ENCODE assay signal across 18 mouse cellular contexts in genomic region chrX:12299236-12299635, GRCm38 (mm10).
"Had no signal": no experiment of that assay in that cellular context is flagged by ENCODE, and none has a peak within 500 bp of the region (broad histone marks: within the 10 kb centered on the region; RNA-seq: fewer than 3 reads in every experiment).

No protein-coding gene starts in this region.

- H3K9me3 ChIP-seq: lung, embryonic 15.5 days; megakaryocyte, embryonic 14.5 days; midbrain, embryonic 13.5 days; midbrain, embryonic 15.5 days; neural tube, embryonic 12.5 days had no signal

- H3K9ac ChIP-seq: liver, postnatal 0 days; lung, embryonic 15.5 days; midbrain, embryonic 13.5 days; midbrain, embryonic 15.5 days; neural tube, embryonic 12.5 days had no signal

- H3K4me2 ChIP-seq: lung, embryonic 15.5 days; midbrain, embryonic 11.5 days; midbrain, embryonic 13.5 days; midbrain, embryonic 15.5 days; neural tube, embryonic 12.5 days had no signal

- ATAC-seq: liver, postnatal 0 days; lung, postnatal 0 days; midbrain, embryonic 13.5 days; midbrain, embryonic 15.5 days had no signal

- H3K27ac ChIP-seq: lung, embryonic 15.5 days; macrophage; midbrain, embryonic 13.5 days; midbrain, embryonic 15.5 days; neural tube, embryonic 12.5 days had no signal

- H3K27me3 ChIP-seq: lung, embryonic 15.5 days; midbrain, embryonic 15.5 days had no signal

- DNase-seq: liver, postnatal 0 days; lung, adult 2 months; lung, postnatal 14 days; lung, postnatal 36 days; right cerebral cortex, postnatal 25 days; right cerebral cortex, postnatal 4 days; spleen, adult 18-20 months; thymus, adult 18-20 months; thymus, postnatal 14 days; thymus, postnatal 36 days had no signal

- H3K4me3 ChIP-seq: lung, embryonic 15.5 days; megakaryocyte, embryonic 14.5 days; midbrain, embryonic 13.5 days; midbrain, embryonic 15.5 days; neural tube, embryonic 12.5 days had no signal

- H3K4me1 ChIP-seq: lung, embryonic 15.5 days; neural tube, embryonic 12.5 days had no signal

- H3K36me3 ChIP-seq: lung, embryonic 15.5 days; midbrain, embryonic 13.5 days; midbrain, embryonic 15.5 days; neural tube, embryonic 12.5 days had no signal
